Mouse (Mus musculus) brain, adult 2 months (tissue): ENCODE results near the gene Nfic.
A peak's percentile ranks its signal among the peaks of the same experiment; 100 is the strongest.

Experiments
- DNase-seq: peaks from one replicate; pipeline ENCODE4 v3.0.0; 2011; ENCODE audit warnings: low read depth, low spot score

The Nfic gene

GRCm38 (mm10) chr10:81455181-81455895 is at the start of gene Nfic:
Nfic (minus strand) TSS chr10:81455635.
- DNase-seq: peak; percentile 1

GRCm38 (mm10) chr10:81502658-81503057 is 47.2 kb upstream of the Nfic start:
- DNase-seq: peak; percentile 84

- DNase-seq: peak; percentile 53
These were observed 46.4 kb upstream of the Nfic start for GRCm38 (mm10) chr10:81501863-81502262.

- no peak for DNase-seq
These were observed 44.6 kb upstream of the Nfic start, which contains the start of gene S1pr4 for GRCm38 (mm10) chr10:81500032-81500431. S1pr4 (minus strand) TSS chr10:81500132.

DNA sequence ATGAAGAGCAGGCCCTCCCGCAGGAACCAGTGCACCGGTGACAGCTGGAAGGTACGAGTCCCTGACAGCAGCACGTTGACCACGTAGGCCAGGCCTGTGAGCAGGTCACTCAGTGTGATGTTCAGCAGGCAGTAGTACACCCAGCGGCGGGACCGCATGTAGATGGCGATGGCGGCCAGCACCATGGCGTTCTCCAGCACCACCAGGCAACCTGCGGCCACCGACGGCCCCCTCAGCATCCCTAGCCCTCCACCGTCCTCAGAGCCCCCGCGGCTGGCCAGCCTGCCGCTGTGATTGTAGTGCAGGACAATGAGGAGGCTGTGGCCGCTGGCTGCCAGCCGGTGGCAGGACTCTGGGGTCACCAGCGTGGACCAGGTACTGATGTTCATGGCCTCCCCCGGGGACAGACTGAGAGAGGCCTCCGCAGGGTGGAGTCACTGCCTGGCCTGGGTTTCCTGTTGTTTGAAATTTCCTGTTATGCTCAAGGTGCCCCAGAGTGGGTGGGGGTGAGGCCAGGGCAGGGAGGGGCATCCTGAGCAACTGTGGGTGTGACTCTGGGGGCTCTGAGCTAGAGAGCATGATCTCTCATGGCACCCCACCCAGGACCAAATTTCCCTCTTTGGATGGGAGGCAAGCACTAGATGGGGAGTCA is 43.9 kb upstream of the Nfic start:
- no peak for DNase-seq

DNA sequence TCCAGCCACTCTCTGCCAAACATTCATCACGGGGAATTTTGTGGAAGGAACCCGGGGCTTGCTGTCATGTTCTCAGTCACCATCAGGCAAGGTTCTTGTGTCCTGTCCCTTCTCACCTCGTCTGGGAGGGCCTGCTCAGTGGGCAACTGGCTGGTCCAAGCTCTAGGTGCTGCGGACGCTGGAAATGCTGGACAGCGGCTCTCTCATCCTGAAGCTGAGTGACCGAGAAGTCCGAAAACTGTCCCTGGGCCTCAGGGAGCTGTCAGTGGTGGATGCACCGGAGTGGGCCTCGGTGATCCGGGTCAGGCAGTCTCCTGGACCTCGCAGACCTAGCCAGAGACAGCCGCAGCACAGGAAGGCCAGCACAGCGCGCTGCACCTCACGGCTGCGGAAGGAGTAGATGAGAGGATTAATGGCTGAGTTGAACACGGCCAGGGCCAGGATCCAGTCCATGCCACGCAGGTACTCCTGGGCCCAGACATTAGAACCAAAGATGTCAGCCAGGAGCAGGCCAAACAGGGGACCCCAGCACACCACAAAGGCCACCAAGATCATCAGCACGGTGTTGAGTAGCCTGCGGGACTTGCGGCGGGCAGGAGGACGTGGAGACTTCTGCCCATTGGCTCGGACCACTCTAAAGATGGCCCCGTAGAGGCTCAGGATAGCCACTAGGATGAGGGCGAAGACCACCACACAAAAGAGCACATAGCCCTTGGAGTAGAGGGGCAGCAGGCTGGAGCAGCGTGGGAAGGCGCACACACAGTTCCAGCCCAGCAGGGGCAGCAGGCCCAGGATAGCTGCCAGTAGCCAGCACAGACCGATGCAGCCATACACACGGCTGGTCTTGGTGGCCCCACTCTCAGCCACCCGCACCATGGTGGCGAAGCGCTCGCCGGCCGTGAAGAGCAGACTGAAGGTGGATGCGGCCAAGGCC is 43.1 kb upstream of the Nfic start:
- no peak for DNase-seq

- no peak for DNase-seq
These were observed 42.2 kb upstream of the Nfic start for GRCm38 (mm10) chr10:81497401-81498270.

DNA sequence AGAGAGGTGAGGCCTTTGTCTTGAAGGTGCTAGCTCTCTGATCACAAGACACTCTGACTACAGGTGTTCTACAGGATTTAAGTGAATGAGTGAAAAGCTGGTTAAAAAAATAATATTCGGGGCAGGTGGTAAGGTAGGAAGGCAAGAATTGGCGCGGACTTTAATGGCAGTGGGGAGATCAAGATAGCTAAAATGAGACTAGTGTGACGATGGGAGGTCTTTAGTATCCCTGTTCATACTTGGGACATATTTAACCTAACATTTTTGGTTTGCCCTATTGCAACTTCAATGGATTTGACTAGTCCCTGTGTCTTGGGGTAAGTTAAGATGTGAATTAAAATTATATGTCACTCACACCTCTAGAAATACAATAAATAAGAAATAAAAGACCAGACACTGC is 41.5 kb upstream of the Nfic start:
- DNase-seq: no peak

- DNase-seq: peak; percentile 100
These were observed 40.9 kb upstream of the Nfic start, which contains the start of gene Ncln for GRCm38 (mm10) chr10:81496264-81496901. Ncln (minus strand) TSS chr10:81496392.

DNA sequence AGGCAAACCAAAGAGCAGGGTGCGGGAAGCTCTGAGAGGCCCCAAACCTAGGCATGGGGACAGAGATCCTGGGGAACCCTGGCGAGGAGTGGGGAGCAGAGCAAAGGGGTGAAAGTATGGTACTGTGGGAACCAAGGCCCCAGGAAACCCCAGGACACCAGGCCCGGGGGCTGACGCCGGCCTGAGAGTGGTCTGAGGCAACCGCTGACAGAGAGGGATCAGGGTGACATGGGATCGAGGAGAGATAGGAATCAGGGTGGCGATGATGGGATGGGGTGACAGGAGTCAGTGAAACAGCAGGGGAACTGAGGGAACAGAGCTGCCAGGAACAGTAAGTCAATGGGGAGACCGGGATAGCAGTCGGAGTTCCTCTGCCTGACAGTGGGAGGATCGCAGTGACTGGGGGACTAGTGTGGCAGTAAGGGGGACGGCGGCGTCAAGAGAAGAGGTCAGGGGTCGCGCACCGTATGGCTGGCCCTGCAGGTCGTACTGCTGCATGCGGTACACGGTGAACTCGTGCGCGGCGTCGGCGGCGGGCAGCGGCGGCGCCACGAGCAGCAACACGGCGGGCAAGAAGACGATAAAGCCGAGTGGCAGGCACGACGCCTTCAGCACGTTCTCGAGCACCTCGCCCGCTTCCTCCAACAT is 40.3 kb upstream of the Nfic start:
- peak; percentile 59 for DNase-seq

DNA sequence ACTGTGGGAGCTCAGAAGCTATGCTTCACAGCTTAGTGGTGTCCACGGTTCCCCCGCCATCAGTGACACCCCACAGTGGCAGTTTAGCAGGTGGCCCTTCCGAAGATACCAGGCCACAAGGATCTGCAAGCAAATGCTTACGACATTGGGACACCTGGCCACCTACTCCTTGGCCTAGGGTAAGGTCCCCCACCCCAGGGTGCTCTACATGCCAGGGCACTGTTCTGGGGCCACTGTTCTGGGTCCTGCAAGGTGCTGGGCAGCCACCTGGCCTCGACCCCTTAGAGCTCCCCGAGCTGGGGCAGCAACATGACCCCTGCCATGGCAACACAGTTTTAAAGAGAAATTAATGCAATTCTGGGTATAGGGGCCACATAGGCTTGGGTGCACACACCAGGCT is 39.7 kb upstream of the Nfic start:
- DNase-seq: no peak

DNA sequence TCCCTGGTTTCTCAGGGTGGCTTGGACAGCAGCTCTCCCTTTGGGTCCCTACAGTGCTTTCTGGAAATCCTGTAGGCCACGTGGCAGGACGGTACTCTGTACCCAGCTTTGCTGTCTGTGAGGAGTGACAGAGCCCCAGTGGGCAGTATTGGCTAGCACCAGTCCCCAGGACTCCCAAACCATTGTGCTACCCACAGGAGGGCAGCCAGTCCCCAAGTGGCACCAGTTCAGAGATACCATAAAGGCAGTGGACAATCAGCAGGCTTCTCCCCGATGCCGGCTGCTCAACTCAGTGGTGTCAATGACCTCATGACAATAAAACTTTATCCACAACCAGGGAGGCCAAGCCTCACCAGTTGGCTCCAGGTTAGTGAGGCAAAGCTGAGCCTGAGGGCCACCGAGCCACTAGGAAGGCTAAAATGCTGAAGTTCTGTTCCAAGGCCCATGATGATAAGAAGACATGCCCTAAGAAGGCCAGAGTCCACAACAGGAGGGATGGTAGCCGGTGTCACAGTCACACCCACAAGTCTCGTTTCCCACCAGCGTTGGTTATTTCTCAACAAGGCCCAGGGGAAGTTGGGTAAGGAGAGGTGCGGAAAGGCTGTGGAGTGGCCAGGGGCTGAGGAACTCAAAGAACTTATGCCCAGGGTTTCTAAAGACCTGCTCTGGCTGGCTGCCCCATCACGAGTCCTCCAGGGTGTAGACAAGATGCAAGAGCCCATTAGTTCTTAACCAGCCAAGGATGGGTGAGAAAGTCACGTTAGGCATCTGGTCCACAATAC is 39.0 kb upstream of the Nfic start:
- DNase-seq: no peak

GRCm38 (mm10) chr10:81493601-81494220 is 38.3 kb upstream of the Nfic start:
- peak; percentile 10 for DNase-seq

DNA sequence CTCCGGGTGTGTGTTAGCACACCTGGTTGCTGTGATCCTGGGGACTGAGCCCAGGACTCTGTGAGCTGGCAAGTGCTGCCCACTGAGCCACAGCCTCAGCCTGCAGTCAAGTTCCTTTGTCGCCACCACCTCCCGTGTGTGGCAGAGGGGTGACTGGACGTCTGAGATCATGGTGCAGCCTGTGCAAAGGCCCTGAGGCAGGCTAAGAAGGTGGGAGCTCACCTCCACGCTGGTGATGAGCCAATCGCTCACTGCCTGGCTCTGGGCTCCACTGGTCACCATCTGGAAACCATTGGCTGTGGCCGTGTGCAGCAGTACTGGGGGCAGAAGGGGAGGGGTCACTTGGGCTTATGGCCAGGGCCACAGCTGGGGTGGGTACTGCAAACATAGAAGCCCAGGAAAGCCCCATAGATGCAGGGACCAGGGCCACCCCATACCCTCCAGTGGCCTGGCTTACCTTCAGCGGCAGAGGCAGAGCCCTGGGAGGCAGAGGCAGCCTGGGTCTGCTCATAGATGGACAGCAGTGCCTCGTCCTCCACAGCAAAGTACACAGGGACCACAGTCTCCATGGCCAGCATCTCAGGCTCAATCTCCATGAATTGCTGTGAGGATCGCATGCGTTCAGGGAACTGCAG is 37.3 kb upstream of the Nfic start:
- DNase-seq: no peak

- DNase-seq: no peak
These were observed 35.6 kb upstream of the Nfic start for GRCm38 (mm10) chr10:81491018-81491417.

- no peak for DNase-seq
These were observed 34.5 kb upstream of the Nfic start for GRCm38 (mm10) chr10:81489941-81490340.

GRCm38 (mm10) chr10:81488081-81488480 is 32.6 kb upstream of the Nfic start:
- DNase-seq: no peak

GRCm38 (mm10) chr10:81486496-81486895 is 31.1 kb upstream of the Nfic start:
- DNase-seq: no peak
